Comparison of ENCODE assay signal across 11 mouse cellular contexts in the genomic region with DNA sequence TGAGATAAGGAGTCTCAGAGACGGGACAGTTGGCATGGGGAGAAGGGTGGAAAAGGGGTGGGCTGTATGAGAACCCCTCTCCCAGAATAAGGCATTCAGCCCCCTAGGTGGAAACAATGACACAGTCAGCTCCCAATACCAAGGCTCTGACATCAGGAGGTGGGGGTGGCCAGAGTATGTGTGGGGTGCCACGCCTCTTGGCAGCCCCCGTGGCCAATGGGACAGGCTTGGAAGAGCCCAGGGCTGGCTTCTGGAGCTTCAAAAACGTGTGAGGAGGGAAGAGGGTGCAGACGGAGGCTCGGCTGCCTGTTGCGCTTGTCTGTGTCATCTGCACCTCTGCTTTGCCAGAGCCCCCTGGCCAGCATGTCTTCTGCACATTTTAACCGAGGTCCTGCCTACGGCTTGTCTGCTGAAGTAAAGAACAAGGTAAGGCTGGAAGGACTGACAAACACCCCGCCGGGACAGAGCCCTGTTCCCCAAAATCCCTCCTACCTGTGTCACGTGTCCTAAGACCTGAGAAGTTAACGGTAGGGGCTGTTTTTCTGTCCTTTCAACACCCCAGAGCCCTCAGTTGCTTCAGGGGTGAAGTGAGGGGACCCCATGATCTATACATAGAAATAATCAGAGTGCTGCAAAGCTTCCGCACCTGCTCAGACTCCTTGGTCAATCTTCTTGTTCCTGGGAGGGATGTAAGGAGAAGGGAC. TPM values are rescaled to one million over a fixed set of nuclear protein-coding genes. Genes with fewer than 3 reads are reported as not detected.
DNase-seq lines count a peak whose midpoint lies in the region; ATAC-seq and TF ChIP-seq lines count a peak whose summit lies in the region.
"Had no signal": no experiment of that assay in that cellular context is flagged by ENCODE, and none has a peak within 500 bp of the region (broad histone marks: within the 10 kb centered on the region; RNA-seq: fewer than 3 reads in every experiment).

A gene (plus strand): TSS at position 224 of the 704 bp plus-strand sequence.

- TF ChIP-seq CTCF in embryonic fibroblast, embryonic 13.5 days (IDR thresholded peaks at IDR 0.05; ENCODE audit: borderline replicate concordance, insufficient read depth, low read length) = no peak

- peak within 1 kb of the TSS; percentile 26 for H3K4me2 ChIP-seq in limb, embryonic 12.5 days
- H3K4me2 ChIP-seq in hindbrain, embryonic 12.5 days (replicated peaks) = no peak within 1 kb of the TSS

- H3K9me3 ChIP-seq in ES-E14 (ENCODE audit: control insufficient read depth, insufficient read depth, low read depth, low read length) = no peaks in the 10 kb centered on the region
- H3K9me3 ChIP-seq in limb, embryonic 12.5 days = no peaks in the 10 kb centered on the region
- H3K9me3 ChIP-seq in hindbrain, embryonic 12.5 days (replicated peaks) = no peaks in the 10 kb centered on the region

- no peak for ATAC-seq in limb, embryonic 12.5 days (ENCODE audit: insufficient number of reproducible peaks, insufficient read depth, low FRiP score, low TSS enrichment, low read depth)
- ATAC-seq in hindbrain, embryonic 12.5 days (ENCODE audit: low FRiP score) = no peak

- DNase-seq in gastrocnemius, postnatal 14 days = peak; percentile 27
- no peak for DNase-seq in gastrocnemius, postnatal 4 days (ENCODE audit: low spot score in 2 of 2)
- no peak for DNase-seq in ES-E14 (ENCODE audit: low read depth, low spot score)
- no peak for DNase-seq in thymus, postnatal 36 days
- DNase-seq in yolk sac, embryonic 10.5 days (ENCODE audit: low spot score) = no peak
- DNase-seq: thymus, adult 18-20 months had no signal

- H3K27me3 ChIP-seq in limb, embryonic 12.5 days = peaks cover 63% of the 10 kb centered on the region
- peaks cover 50% of the 10 kb centered on the region for H3K27me3 ChIP-seq in hindbrain, embryonic 12.5 days

- no peak within 1 kb of the TSS for H3K27ac ChIP-seq in ES-E14 (ENCODE audit: insufficient read depth, low read depth, low read length, poor library complexity, severe bottlenecking)
- peak within 1 kb of the TSS; percentile 37 for H3K27ac ChIP-seq in embryonic fibroblast, embryonic 13.5 days (ENCODE audit: insufficient read depth, low read length)
- no peak within 1 kb of the TSS for H3K27ac ChIP-seq in limb, embryonic 12.5 days
- no peak within 1 kb of the TSS for H3K27ac ChIP-seq in hindbrain, embryonic 12.5 days
- H3K27ac ChIP-seq: macrophage had no signal

- H3K36me3 ChIP-seq in ES-E14 (ENCODE audit: control insufficient read depth, insufficient read depth, low read length, poor library complexity, severe bottlenecking) = no peaks in the 10 kb centered on the region
- no peaks in the 10 kb centered on the region for H3K36me3 ChIP-seq in limb, embryonic 12.5 days
- H3K36me3 ChIP-seq in hindbrain, embryonic 12.5 days = no peaks in the 10 kb centered on the region

- intact Hi-C loops in gastrocnemius, postnatal 14 days (cut with DNase I; ENCODE audit: low total_unique reads) = no loop called here

- peak within 1 kb of the TSS; percentile 34 to 40; a peak in 2 of 4 replicates for H3K4me3 ChIP-seq in ES-E14 (ENCODE audit: insufficient read depth in 1 of 2, low read depth in 1 of 2, low read length in 2 of 2, poor library complexity in 1 of 2, severe bottlenecking in 1 of 2)
- peak within 1 kb of the TSS; percentile 33 for H3K4me3 ChIP-seq in embryonic fibroblast, embryonic 13.5 days (ENCODE audit: insufficient read depth, low read length)
- H3K4me3 ChIP-seq in limb, embryonic 12.5 days (replicated peaks) = peak within 1 kb of the TSS; percentile 12; the same call in 1 of the 2 replicates
- no peak within 1 kb of the TSS for H3K4me3 ChIP-seq in hindbrain, embryonic 12.5 days
- H3K4me3 ChIP-seq: erythroblast, embryonic 14.5 days had no signal

- peak; percentile 97 for TF ChIP-seq POLR2A in embryonic fibroblast, embryonic 13.5 days (IDR thresholded peaks at IDR 0.05; ENCODE audit: low read depth, low read length)

- in situ Hi-C loops in ES-E14 (cut with MboI; ENCODE audit: low sequenced_read_pairs in 2 of 2, unreplicated experiment in 2 of 2) = no loop called here

- 5% methylated on average over 14 of the region's 14 CpGs for WGBS in limb, embryonic 12.5 days
- 9% methylated on average over 14 of the region's 14 CpGs for WGBS in hindbrain, embryonic 12.5 days

- no peak within 1 kb of the TSS; the same call in 1 of the 2 replicates for H3K9ac ChIP-seq in ES-E14 (ENCODE audit: insufficient read depth, low read depth, low read length, poor library complexity, severe bottlenecking)
- 0 out of 2 replicates have a peak within 1 kb of the TSS, but pooled peaks have one; percentile 8 for H3K9ac ChIP-seq in limb, embryonic 12.5 days (replicated peaks)
- no peak within 1 kb of the TSS for H3K9ac ChIP-seq in hindbrain, embryonic 12.5 days

- H3K4me1 ChIP-seq in ES-E14 (ENCODE audit: control insufficient read depth in 2 of 2, insufficient read depth in 2 of 2, low read length in 2 of 2, poor library complexity in 1 of 2) = peaks cover 1 to 7% of the 10 kb centered on the region in 2 experiments; a peak in 2 of 4 replicates
- no peaks in the 10 kb centered on the region for H3K4me1 ChIP-seq in embryonic fibroblast, embryonic 13.5 days (ENCODE audit: control insufficient read depth, insufficient read depth, low read length)
- H3K4me1 ChIP-seq in limb, embryonic 12.5 days (replicated peaks) = peaks cover 10% of the 10 kb centered on the region
- H3K4me1 ChIP-seq in hindbrain, embryonic 12.5 days = peaks cover 6% of the 10 kb centered on the region

TF ChIP-seq in ES-E14, 5 proteins besides CTCF, POLR2A, EP300 and RAD21:
- no peak for TF ChIP-seq ZC3H11A (IDR thresholded peaks at IDR 0.05; ENCODE audit: borderline replicate concordance, low read depth, low read length)
- TF ChIP-seq HCFC1 (IDR thresholded peaks at IDR 0.05; ENCODE audit: borderline replicate concordance, insufficient read depth, low read length) = no peak
- no peak for TF ChIP-seq ZNF384 (IDR thresholded peaks at IDR 0.05; ENCODE audit: low read depth, low read length)
- no peak for TF ChIP-seq MAFK (IDR thresholded peaks at IDR 0.05; ENCODE audit: insufficient read depth, low read depth, low read length)
- TF ChIP-seq CHD2 (IDR thresholded peaks at IDR 0.05; ENCODE audit: low read depth, low read length) = no peak
TF ChIP-seq in ES-E14: peak in this region for 0.

RNA-seq across cellular contexts. Expression of the gene that starts here (rescaled TPM):
- total RNA-seq in gastrocnemius, postnatal 14 days (2021) = 1 to 10 TPM; 1.7 to 7.9 TPM
- total RNA-seq in gastrocnemius, postnatal 4 days (2021) = 1 to 10 TPM; 7.2 to 7.5 TPM
- total RNA-seq in ES-E14 (2012; rRNA removed) = 14.0 and 25.6 TPM in 2 replicates
- polyA plus RNA-seq in embryonic fibroblast, embryonic 13.5 days (2011; ENCODE audit: insufficient read length, low read depth, missing spikeins) = 203 and 419 TPM in 2 replicates
- polyA plus RNA-seq in limb, embryonic 12.5 days (2016; fragmentation: Nextera tagmentation; extraction: Ambion mirVana) = 1.4 and 1.5 TPM in 2 replicates
- 1.9 and 3.1 TPM in 2 replicates for polyA plus RNA-seq in hindbrain, embryonic 12.5 days (2016; fragmentation: Nextera tagmentation; extraction: Ambion mirVana)
- polyA plus RNA-seq: erythroblast, embryonic 14.5 days; macrophage had no signal

Comparison
In these comparisons a context has a peak if more than half of its experiments do, and no peak if none do; other contexts are left out.
1. RNA of the gene that starts here (polyA plus RNA-seq): 203 to 419 TPM in embryonic fibroblast, embryonic 13.5 days; 1.9 to 3.1 TPM in hindbrain, embryonic 12.5 days and 1.4 to 1.5 TPM in limb, embryonic 12.5 days; every median in the first group is over 10 times any median in the second.